Mouse (Mus musculus) CD4-positive, CD25-positive, alpha-beta regulatory T cell, adult 4 months (primary cell): Measurements from ENCODE around the gene Pde10a. TPM values are rescaled to one million over a fixed set of nuclear protein-coding genes. Genes with fewer than 3 reads are reported as not detected.

ENCODE experiments used
- ATAC-seq: one replicate; pipeline ENCODE4 v1.8.0; 2017
- polyA plus RNA-seq, 2 experiments: library from polyadenylated mRNA; unstranded; fragments of 100-300 nt; shearing (Covaris generic); gene quantifications; one replicate each; pipeline ENCODE4 v1.2.1; 2017

The Pde10a gene
- polyA plus RNA-seq, 2 experiments from 2014 or later = 1.1 TPM; not detected in 1

DNA sequence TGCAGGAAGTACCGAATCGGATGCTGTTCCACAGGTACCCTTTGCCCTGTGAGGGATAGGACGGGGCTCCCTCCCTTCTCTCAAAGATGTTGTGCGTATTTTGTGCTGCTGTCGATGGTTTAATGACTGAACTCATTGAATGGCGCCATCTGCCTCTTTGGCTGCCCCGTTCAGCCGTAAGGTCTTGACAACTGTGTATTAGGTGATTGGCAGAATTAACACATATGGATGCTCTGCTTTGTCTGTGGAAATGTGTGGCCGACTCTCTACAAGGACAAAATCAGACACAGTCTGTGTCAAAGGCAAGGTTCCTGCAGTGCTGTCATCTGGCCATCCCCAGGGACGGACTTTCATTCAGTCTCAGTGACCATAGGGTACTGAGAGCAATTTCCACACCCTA, 372.6 kb downstream of the Pde10a start:
- ATAC-seq = no peak

DNA sequence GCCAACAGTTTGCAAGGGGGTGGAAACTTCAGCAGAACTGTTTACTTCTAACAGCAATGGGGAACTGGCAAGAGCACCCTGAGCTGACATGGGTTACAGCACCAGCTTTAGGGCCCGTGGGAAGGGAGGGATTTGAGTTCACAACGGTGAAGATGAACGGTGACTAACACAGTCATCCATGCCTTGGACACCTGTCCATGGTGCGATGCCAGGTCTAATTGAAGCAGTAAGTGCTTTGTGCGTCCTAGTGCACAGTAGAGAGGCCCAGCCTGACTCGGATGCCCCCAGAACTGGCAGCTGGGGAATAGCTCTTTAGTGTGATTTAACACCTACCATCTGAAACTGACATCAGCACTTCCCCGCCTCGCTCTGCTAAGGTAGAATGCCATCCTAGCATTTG, 373.0 kb downstream of the Pde10a start:
- ATAC-seq = no peak

DNA sequence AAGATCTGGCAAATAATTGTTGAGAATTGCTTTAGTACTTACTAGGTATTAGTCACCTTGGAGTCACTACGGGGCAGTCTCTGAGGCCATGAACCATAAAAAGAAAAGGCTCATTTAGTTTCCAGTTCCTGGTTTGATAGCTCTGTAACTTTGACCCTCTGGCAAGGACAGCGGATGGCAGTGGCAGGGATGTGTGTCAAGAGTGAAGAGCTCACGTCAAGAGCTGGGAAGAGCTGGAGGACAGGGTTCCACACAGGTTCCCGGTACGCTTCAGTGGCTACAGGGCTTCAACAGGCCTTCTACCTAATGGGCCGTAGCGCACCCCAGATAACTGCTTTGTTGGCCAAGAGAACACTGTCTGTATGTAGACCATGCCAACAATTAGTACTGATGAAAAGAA, 374.0 kb downstream of the Pde10a start:
- no peak for ATAC-seq

DNA sequence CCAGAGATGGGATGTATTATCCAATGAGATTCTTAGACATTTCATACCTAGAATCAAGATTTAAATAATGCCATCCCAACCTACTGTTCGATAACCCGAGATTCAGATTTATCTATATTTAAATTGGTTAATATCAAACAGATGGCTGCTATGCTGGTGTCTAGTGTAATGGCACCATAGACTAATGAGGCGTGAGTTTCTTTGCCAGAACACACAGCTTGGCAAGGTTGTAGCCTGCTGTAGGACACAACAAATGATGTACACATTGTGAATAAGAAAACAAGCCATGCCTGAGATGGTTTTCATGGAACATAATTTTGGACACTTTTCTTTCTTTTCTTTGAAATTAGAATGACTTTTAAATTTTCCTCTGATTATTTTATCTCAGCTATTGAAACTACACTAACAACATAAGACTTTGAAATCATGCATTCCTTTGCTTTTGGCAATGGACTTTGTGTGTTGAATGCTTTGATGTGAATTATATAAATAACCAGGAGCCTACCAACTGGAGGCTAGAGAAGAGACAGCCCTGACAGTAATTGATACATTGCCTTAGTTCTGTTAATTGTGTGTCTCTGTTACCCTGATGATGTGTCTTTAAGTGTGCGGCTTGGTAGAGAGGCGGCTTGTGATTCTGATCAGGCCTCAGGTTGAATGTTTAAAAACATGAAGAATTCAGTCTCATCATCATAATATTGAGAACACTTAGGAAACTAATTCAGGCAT, 378.5 kb downstream of the Pde10a start:
- ATAC-seq = no peak

DNA sequence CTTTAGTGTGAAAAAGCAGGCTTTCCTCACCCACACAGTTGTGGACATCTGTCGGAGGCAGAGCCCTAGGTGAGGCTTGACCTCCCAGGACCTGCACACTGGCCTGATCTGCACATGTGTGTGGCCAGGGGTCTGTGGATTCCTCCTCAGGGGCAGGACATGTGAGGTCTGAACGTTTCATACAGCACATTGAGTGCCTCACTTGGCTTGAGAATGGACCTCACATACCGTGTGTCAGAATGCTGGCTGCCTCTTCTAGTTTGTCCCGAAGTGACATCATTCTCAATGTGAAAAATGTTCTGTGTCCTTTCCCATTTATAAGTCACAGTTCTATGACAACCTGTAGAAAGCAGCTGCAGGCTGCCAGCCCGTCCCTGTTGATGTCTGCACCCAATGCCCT, 385.4 kb downstream of the Pde10a start:
- ATAC-seq = no peak

GRCm38 (mm10) chr17:8912933-8913332, 387.8 kb downstream of the Pde10a start:
- ATAC-seq = no peak

DNA sequence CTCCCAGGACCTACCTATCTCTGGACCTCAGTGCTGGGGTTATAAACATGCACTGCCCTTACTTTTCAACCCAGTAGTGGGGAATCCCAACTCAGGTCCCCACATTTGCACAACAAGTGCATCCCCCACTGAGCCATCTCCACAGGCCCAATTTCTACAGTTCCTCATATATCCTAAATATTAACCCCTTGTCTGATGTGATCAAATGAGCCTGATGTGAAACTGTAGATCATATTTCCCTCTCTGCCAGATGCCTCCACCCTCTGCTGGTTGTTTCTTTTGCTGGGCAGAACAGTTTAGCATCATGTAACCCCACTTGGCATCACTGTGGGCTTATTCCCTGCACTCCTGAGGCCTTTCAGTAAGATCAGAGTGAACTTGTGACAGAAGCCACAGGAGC, 390.5 kb downstream of the Pde10a start:
- ATAC-seq = no peak

DNA sequence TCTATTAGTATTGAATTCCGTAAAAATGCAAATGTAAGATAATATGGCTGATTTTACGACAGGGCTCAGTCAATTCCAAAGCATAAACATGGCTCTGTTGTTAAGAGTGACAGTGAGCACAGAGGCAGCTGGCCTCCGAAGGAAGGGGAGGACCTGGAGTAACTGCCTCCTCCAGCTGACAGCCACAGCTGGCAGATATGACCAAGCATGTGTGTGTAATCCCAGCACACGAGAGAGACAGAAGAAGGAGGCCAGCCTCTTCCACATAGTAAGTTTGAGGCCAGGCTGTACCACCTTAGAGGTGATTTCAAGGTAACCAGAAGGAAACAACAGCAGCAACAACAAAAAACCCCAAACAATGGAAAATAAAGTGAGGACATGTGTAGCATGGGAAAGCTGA, 397.9 kb downstream of the Pde10a start:
- no peak for ATAC-seq

DNA sequence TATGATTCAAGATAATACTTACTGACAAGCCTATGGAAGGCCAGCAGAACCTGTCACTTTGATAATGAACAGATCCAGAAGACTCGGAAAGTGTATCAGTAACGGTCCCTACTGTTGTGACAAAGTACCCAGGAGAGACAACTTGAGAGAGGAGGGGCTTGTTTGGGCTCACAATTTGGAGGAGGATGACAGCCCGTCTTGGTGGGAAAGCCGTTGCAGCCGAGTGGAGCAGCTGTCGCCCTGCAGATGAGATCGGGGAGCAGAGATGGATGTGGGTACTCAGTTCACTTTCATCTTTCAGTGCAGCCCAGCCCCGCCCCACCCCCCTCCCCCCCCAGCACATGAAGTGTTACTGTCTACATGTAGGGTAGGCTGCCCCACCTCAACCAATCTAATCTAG, 398.6 kb downstream of the Pde10a start:
- no peak for ATAC-seq

DNA sequence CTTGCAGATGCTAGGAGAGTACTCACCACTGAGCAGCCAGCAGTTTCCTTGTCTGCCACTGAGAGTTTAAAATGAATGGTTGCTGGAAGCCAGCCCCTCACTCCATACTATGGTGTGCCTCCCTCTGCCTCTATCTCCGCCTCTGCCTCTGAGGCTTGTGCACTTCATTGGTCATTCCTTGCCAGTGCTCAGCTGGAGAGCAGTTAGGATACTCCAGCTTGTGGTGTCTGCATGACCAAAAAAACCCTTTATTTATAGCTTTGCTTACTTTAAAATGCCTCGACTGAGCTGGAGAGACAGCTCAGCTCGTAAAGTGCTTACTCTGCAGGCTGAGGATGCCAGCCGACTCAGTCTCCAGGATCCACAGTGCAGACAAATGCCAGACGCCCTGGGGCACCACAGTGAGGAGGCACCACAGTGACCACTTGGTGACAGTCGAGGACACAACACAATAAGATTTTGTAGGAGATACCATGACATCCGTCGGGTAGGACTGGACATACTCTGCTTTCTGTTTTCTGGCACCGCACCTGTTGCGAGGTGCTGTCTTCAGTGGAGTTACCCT, 400.7 kb downstream of the Pde10a start:
- no peak for ATAC-seq

DNA sequence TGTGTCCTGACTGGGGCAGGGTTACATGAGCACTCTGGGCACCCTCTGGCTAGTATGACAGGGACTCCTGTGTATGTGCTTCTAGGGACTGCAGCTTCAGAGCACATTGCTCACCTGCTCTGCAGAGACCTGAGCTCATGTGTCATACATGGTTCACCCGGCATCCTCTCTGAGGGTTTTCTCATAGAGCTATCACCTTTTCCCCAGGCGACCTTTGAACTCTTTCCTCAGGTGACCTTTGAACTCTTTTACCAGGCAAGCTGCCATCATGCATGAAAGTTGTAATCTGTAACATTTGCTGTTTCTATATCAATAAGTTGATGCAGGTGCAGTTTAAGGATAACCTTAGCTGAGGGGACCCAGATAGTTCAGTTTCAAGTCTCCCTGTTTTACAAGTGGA, 403.4 kb downstream of the Pde10a start:
- no peak for ATAC-seq

DNA sequence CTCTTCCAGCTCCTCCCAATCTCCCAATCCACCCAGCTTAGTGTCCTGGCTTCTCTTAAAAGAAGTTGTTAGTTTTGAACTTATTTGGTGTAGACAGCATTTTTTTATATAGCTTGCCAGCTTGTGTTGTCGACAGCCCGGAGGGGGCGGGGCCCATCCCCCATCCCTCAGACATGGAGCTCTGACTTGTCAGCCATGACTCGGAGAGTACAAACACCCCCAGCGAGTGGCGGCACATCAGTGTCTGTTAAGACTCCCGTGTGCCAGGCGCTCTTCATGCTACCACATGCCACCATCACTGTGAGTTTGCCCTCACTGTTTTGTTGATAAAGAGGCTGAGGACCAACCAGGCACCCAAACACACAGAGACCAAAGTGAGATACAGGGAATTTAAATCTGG, 404.5 kb downstream of the Pde10a start:
- ATAC-seq = no peak

DNA sequence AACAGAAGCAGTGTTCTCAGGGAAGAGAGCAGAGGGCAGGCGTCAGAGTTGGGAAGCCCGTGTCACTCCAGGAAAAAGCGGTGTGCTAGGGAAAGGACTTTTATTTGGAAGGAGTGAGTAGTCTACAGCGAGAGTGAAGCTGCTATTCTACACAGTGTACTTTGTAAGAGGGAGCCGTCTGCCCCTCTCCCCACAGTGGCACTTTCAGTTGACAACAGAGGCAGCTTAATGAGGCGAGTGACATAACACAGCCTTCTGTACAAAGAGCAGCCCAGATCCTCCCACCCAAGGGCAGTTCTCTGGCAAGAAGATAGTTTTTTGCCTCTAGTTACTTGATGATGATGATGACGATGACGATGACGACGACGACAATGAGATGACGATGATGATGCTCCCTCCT, 410.4 kb downstream of the Pde10a start:
- no peak for ATAC-seq

- no peak for ATAC-seq
Measured at GRCm38 (mm10) chr17:8936603-8937002, 411.4 kb downstream of the Pde10a start.

GRCm38 (mm10) chr17:8951588-8951987, 426.4 kb downstream of the Pde10a start:
- ATAC-seq = no peak

DNA sequence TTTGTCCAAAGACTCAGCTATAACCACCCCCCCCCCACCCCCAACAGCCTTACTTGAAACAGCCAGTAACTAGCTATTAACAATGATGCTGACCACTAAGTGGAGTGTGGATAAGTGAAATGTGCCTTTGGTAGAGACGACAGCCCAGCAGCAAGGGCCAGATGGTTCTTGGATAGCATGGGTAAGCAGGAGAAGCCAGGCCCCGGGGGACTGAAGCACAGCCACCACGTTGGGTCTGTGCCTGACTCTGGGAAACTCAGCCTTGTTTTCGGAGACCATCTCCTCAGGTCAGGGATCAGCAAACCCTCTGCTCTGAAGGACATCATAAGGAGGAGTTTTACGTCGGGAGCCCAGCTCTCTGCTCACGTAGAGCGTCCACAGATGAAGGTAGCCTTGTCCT, 427.8 kb downstream of the Pde10a start:
- no peak for ATAC-seq

- ATAC-seq = no peak
Measured at GRCm38 (mm10) chr17:8958125-8958524, 433.0 kb downstream of the Pde10a start.

DNA sequence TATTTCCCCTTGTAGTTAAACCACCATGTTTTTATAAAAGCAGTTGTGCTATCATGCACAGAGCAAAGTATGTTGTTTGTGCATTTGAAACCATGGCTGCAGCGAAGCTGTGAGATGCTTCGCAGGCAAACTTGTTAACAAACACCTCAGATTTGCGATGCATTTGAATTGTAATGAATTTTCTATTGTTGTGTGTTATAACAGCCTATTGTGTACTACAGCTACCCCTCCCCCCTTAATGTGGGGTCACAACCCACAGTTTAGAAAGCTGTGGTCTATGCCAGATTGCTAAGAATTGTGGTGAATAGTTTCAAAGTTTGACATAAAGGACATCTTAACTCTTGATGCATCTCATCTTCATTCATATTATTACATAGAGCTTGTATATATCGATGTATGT, 435.2 kb downstream of the Pde10a start:
- ATAC-seq = no peak

DNA sequence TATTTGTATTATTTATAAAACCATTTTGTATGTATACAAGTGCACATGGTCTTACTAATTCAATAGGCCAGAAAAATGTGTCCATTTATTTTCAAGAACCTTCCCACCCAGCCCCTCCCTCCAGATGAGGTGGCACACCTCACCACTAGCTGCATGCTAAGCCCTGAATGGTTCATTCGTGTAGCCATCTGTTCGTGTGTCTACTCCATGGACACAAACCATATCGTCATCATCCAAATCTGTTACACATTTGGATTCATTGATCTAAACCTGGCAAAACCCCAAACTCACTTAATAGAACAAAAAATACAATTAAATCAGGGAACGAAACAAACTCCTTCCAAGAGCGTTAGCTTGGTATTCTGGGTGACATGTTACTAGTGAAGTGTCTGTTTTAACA, 435.9 kb downstream of the Pde10a start:
- no peak for ATAC-seq

DNA sequence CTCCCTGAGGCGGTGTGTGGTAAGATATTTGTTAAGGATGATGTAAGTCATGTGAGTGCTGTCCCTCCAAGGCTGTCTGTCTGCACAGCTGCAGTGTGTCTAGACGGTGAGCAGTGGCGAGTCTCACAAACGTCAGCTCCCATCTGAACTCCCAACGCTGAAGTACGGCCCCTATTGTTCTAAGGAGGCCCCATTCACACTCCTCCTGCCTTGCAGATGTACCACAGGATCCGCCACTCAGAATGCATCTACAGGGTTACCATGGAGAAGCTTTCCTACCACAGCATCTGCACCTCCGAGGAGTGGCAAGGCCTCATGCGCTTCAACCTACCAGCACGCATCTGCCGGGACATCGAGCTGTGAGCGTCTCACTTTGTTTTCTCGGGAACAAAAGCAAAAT, 436.5 kb downstream of the Pde10a start:
- no peak for ATAC-seq

DNA sequence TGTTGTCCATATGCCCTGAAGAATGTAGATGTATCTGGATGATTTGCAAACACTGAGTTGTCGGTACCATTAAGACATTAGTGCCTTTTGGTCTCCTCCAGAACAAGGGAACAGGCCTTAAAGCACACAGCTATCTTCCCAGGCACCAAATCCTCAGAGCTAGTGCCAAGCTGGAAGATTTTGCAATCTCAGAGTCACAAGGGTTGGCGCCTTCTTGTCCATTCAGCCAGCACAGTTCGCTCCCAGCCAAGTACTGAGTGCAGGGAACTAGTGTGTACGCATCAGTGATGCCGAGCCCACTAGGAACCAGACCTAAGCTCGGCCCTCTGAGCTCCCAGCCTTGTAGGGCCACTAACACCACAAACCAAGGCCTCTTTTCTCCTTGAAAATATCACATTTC, 440.0 kb downstream of the Pde10a start:
- no peak for ATAC-seq

- ATAC-seq = no peak
Measured at GRCm38 (mm10) chr17:8972152-8972854, 447.1 kb downstream of the Pde10a start.

- no peak for ATAC-seq
Measured at GRCm38 (mm10) chr17:8973331-8973730, 448.2 kb downstream of the Pde10a start.

GRCm38 (mm10) chr17:8974423-8974822, 449.3 kb downstream of the Pde10a start:
- ATAC-seq = no peak
